Mouse (Mus musculus) forebrain, postnatal 0 days (tissue): Measurements from ENCODE around the gene Krtap4-1. TPM values are rescaled to one million over a fixed set of nuclear protein-coding genes. Genes with fewer than 3 reads are reported as not detected.
"Not testable (repeated sequence)": the region's sequence is repeated elsewhere in the genome, so short reads cannot be mapped to it uniquely, and the experiment has no call there.

Experiments used
- ATAC-seq: fragments of 200-750 bp; cut with Nextera tagmentation; 2 replicates; pipeline ENCODE4 v1.8.0; 2017; ENCODE audit warnings: mild to moderate bottlenecking, moderate library complexity
- DNase-seq: peaks from one replicate; pipeline ENCODE4 v3.0.0-alpha.2; 2015
- H3K27ac ChIP-seq: fragments of 300-500 bp; sonication (generic); 2 replicates; pipeline ENCODE4 v1.5.1; 2014; ENCODE audit warnings: low read depth, mild to moderate bottlenecking, antibody characterized with exemption, low read length, moderate library complexity, mixed read lengths
- H3K27me3 ChIP-seq: fragments of 300-500 bp; sonication (generic); 2 replicates; pipeline ENCODE4 v1.6.1; 2014; ENCODE audit warnings: mild to moderate bottlenecking, low read length, mixed read lengths; ENCODE audit not compliant: insufficient read depth
- H3K36me3 ChIP-seq: fragments of 300-500 bp; sonication (generic); 2 replicates; pipeline ENCODE4 v1.6.1; 2014; ENCODE audit warnings: mild to moderate bottlenecking, moderate library complexity; ENCODE audit not compliant: insufficient read depth
- H3K4me1 ChIP-seq: fragments of 300-500 bp; sonication (generic); 2 replicates; pipeline ENCODE4 v1.6.1; 2014; ENCODE audit warnings: antibody characterized with exemption; ENCODE audit not compliant: insufficient read depth
- H3K4me2 ChIP-seq: fragments of 300-500 bp; sonication (generic); 2 replicates; pipeline ENCODE4 v1.6.1; 2014; ENCODE audit warnings: low read depth, mild to moderate bottlenecking, moderate library complexity
- H3K4me3 ChIP-seq: fragments of 300-500 bp; sonication (generic); 2 replicates; pipeline ENCODE4 v1.5.1; 2014; ENCODE audit warnings: low read depth, low read length, mixed read lengths
- H3K9ac ChIP-seq: fragments of 300-500 bp; sonication (generic); 2 replicates; pipeline ENCODE4 v1.6.1; 2014; ENCODE audit warnings: mild to moderate bottlenecking
- H3K9me3 ChIP-seq: fragments of 300-500 bp; sonication (generic); 2 replicates; pipeline ENCODE4 v1.6.1; 2016; ENCODE audit warnings: low read length
- CTCF ChIP-seq: sonication (generic); IDR thresholded peaks from 2 replicates; pipeline ENCODE4 v1.5.1; 2016; ENCODE audit warnings: antibody characterized with exemption, control low read depth, low read depth
- WGBS: fragments of 180-500 bp; shearing (Covaris S2); extraction: QIAGEN DNeasy Blood & Tissue Kit; methylation state at CpG from one replicate; pipeline ENCODE4 v1.1.7; 2014; 5-methylcytosine and 5-hydroxymethylcytosine counted together
- polyA plus RNA-seq: library from polyadenylated mRNA; unstranded; fragments of >200 nt; fragmentation: Nextera tagmentation; extraction: Ambion mirVana; gene quantifications from 2 replicates; pipeline ENCODE4 v1.2.1, GENCODE M21; 2015
- total RNA-seq: library from RNA; depleted of rRNA; stranded (reverse); fragments of >200 nt; gene quantifications from 2 replicates; pipeline ENCODE4 v1.2.3, GENCODE M21; 2014; rRNA removed

The Krtap4-1 gene
- total RNA-seq (not detected in 2 replicates), polyA plus RNA-seq (not detected in 2 replicates)

DNA sequence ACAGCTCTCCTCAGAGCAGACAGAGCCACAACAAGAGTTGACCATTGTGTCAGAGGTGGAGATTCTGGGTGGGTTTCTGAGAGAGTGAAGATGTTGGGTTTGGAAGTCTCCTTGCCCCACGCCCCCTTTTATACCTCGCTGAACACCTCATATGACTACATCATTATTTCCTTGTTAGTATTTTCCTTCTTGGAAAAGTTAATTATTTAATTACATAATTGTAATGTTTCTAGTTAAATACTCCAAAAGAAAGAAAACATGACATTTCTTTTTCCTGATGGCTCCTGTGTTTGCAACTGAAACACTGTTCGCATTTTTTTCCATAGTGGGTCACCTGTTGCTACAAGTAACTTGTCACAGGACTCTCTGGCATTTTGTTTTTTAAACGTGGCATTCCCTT is at the start of gene Krtap4-1:
Gene Krtap4-1 (minus strand): TSS at position 101 of the 400 bp plus-strand sequence.
- DNase-seq (no peak), ATAC-seq (no peak)
- no peaks in the 10 kb centered on the region for H3K36me3 ChIP-seq
- no peak within 1 kb of the TSS for H3K27ac ChIP-seq
- H3K4me2 ChIP-seq: no peak within 1 kb of the TSS
- H3K27me3 ChIP-seq: no peaks in the 10 kb centered on the region
- WGBS: 83% methylated on average over 4 of the region's 4 CpGs
- TF ChIP-seq CTCF: no peak
- H3K9me3 ChIP-seq: no peaks in the 10 kb centered on the region
- H3K9ac ChIP-seq: no peak within 1 kb of the TSS
- H3K4me3 ChIP-seq: no peak within 1 kb of the TSS
- H3K4me1 ChIP-seq: no peaks in the 10 kb centered on the region

DNA sequence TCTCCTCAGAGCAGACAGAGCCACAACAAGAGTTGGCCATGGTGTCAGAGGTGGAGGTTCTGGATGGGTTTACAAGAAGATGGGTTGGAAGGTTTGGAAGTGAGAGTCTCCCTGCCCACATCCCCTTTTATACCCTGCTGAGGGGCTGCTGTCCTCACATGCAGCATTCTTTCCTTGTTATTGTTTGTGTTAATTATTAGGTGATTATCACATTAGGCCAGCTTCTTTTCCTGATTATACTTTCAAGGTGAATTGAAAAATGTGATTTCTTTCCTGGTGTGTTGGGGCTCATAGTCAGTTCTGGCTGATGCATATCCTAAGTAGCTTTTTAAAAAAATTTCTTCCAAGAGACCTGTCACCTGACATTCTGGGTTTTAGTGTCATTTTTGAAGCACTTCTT is 37.8 kb upstream of the Krtap4-1 start, which contains the start of gene Krtap4-6:
Gene Krtap4-6 (minus strand): TSS at position 101 of the 400 bp plus-strand sequence.
- no peak within 1 kb of the TSS for H3K27ac ChIP-seq
- no peak within 1 kb of the TSS for H3K9ac ChIP-seq
- H3K4me3 ChIP-seq: no peak within 1 kb of the TSS
- no peak within 1 kb of the TSS for H3K4me2 ChIP-seq
- H3K9me3 ChIP-seq: no peaks in the 10 kb centered on the region
- no peak for TF ChIP-seq CTCF
- DNase-seq: no peak
- no peaks in the 10 kb centered on the region for H3K36me3 ChIP-seq
- no peaks in the 10 kb centered on the region for H3K27me3 ChIP-seq
- H3K4me1 ChIP-seq: no peaks in the 10 kb centered on the region
- no peak for ATAC-seq

DNA sequence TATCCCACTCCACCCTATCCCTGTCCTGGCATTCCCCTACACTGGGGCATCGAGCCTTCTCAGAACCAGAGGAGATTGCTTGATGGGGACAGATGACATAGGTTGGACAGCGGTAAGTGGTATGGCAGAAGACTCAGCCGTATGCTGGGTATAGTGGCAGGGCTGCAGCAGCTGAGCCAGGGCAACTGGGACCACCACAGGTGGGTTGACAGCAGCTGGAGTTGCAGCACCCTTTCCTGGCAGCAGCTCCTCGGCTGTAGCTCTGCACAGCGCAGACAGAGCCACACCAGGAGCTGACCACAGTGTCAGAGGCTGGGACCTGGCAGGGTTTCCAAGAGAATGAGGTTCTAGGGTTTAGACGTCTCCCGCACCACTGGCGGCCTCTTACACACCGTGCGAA is 34.8 kb upstream of the Krtap4-1 start:
- H3K27me3 ChIP-seq: no peaks in the 10 kb centered on the region
- H3K4me2 ChIP-seq: no peak overlapping the region
- no peaks in the 10 kb centered on the region for H3K4me1 ChIP-seq
- H3K27ac ChIP-seq: no peak overlapping the region
- DNase-seq (no peak), ATAC-seq (no peak)
- no peaks in the 10 kb centered on the region for H3K9me3 ChIP-seq
- H3K36me3 ChIP-seq: no peaks in the 10 kb centered on the region
- H3K9ac ChIP-seq: no peak overlapping the region
- TF ChIP-seq CTCF: no peak
- H3K4me3 ChIP-seq: no peak overlapping the region
- WGBS: 89% methylated on average over 10 of the region's 10 CpGs

DNA sequence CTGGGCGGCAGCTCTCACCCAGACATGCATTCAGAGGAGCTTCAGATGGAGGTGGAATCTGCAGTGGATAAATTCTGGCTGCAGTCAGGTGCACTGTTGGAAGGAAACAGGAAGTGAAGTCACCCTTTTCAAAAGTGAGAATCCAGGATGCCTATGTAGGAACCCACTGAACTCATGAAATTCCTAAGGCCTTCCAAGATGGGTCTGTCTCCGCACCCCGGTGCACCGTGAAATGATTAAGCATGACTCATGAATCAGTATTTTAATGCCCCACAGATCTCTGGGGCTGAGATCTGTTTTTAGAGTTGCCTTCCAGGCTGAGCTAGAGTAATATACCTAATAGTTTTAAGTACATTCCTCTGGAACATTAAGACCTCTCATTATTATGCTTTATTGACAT is 31.2 kb upstream of the Krtap4-1 start:
- Histone ChIP-seq H3K4me1 (no peaks in the 10 kb centered on the region), H3K36me3 (no peaks in the 10 kb centered on the region), H3K27me3 (no peaks in the 10 kb centered on the region), H3K4me3 (no peak overlapping the region), H3K4me2 (no peak overlapping the region), H3K27ac (no peak overlapping the region), H3K9me3 (no peaks in the 10 kb centered on the region), H3K9ac (no peak overlapping the region)
- 95% methylated on average over 4 of the region's 4 CpGs for WGBS
- DNase-seq (no peak), ATAC-seq (no peak)
- no peak for TF ChIP-seq CTCF

DNA sequence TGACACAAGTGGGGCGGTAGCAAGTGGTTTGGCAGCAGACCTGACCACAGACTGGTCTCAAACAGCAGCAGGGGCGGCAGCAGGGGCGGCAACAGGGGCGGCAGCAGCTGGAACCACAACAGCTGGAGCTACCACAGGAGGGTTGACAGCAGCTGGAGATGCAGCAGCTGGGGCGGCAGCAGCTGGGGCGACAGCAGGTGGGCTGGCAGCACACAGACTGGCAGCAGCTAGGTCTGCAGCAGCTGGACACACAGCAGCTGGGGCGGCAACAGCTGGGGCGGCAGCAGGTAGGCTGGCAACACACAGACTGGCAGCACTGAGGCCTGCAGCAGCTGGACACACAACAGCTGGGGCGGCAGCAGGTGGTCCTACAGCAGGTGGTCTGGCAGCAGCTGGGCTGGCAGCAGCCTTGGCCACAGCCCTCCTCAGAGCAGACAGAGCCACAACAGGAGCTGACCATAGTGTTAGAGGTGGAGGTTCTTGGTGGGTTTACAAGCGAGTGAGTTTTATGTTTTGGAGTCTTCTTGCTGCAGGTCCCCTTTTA is 30.5 kb upstream of the Krtap4-1 start, which contains the start of gene Gm11563:
Gene Gm11563 (minus strand): TSS at position 494 of the 544 bp plus-strand sequence.
- not testable (repeated sequence) for ATAC-seq, H3K27ac ChIP-seq, H3K4me2 ChIP-seq, H3K4me1 ChIP-seq, H3K9me3 ChIP-seq, DNase-seq, H3K4me3 ChIP-seq, H3K27me3 ChIP-seq, H3K36me3 ChIP-seq, H3K9ac ChIP-seq
- WGBS: 66% methylated on average over 10 of the region's 10 CpGs

DNA sequence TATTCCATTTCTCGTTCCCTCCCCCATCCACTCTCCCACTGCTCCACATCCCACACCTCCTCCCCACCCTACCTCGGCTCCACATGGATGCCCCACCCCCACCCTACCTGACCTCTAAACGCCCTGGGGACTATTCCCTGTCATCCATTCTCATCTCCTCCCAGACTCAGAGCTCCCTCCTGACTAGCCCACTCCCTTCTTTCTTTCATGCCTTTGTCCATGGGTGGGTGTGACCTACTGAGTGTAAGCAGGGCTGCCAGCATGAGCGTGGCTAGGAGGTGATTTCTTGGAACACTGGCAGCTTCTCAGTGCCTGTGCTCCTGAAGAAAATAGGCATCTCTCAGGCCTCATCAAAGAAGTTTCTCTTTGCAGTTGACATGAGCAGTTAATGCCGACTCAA is 29.0 kb upstream of the Krtap4-1 start:
- Histone ChIP-seq H3K9me3 (no peaks in the 10 kb centered on the region), H3K4me1 (no peaks in the 10 kb centered on the region), H3K4me2 (no peak overlapping the region), H3K36me3 (no peaks in the 10 kb centered on the region), H3K9ac (no peak overlapping the region), H3K27me3 (no peaks in the 10 kb centered on the region), H3K4me3 (no peak overlapping the region), H3K27ac (no peak overlapping the region)
- DNase-seq: no peak
- TF ChIP-seq CTCF: no peak
- ATAC-seq: no peak
- 47% methylated on average over 5 of the region's 5 CpGs for WGBS

DNA sequence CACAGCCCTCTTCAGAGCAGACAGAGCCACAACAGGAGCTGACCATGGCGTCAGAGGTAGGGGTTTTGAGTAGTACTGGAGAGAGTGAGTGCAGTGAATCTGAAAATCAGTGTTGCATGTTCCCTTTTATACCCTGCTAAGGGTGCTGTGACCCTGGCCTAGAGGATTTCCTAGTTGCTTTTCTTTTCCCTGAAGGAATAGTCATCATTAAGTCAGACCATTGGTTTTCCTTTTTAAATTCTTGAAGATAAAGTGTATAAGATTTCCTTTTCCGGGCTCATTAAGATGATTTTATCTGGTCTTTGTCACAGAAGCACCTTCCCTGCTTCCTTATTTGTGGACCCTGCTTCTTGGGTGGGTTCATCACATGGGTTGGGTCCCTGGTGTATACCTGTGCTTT is 22.1 kb upstream of the Krtap4-1 start, which contains the start of gene Gm11555:
Gene Gm11555 (minus strand): TSS at position 101 of the 400 bp plus-strand sequence.
- Histone ChIP-seq H3K4me1 (no peaks in the 10 kb centered on the region), H3K27me3 (no peaks in the 10 kb centered on the region), H3K9ac (no peak within 1 kb of the TSS), H3K27ac (no peak within 1 kb of the TSS), H3K4me2 (no peak within 1 kb of the TSS), H3K9me3 (no peaks in the 10 kb centered on the region), H3K4me3 (no peak within 1 kb of the TSS), H3K36me3 (no peaks in the 10 kb centered on the region)
- no peak for DNase-seq
- ATAC-seq: no peak
- TF ChIP-seq CTCF: no peak
- 87% methylated on average over 2 of the region's 2 CpGs for WGBS
